Mouse (Mus musculus): ENCODE results near the gene 1700017D01Rik. TPM values are rescaled to one million over a fixed set of nuclear protein-coding genes. Genes with fewer than 3 reads are reported as not detected.
"Not testable (repeated sequence)": the region's sequence is repeated elsewhere in the genome, so short reads cannot be mapped to it uniquely, and the experiment has no call there.

Gene 1700017D01Rik
- not detected for polyA plus RNA-seq (2021)

GRCm38 (mm10) chr19:11130776-11131175 lies at the start of gene 1700017D01Rik:
Gene 1700017D01Rik (minus strand): TSS chr19:11130876.
- in situ Hi-C loops (cut with MboI; ENCODE audit: low pct_unique_long_range_greater_than_20kb); DNase-seq (ENCODE audit: low read depth, low spot score); POLR2A ChIA-PET; CTCF ChIA-PET; ATAC-seq: not testable (repeated sequence)
- H3K27me3 ChIP-seq, result peaks cover 36% of the 10 kb centered on the region

GRCm38 (mm10) chr19:11177464-11177863 lies 46.8 kb upstream of the 1700017D01Rik start:
- DNase-seq (ENCODE audit: low read depth, low spot score) (no peak), ATAC-seq (no peak)
- H3K27me3 ChIP-seq, result peaks cover 12% of the 10 kb centered on the region
- POLR2A ChIA-PET, result no interaction called here
- in situ Hi-C loops (cut with MboI; ENCODE audit: low pct_unique_long_range_greater_than_20kb), result no loop called here
- TF ChIP-seq CTCF (IDR thresholded peaks at IDR 0.05), result no peak
- CTCF ChIA-PET, result no interaction called here

GRCm38 (mm10) chr19:11165172-11165571 lies 34.5 kb upstream of the 1700017D01Rik start, which contains the start of gene 1700025F22Rik:
Gene 1700025F22Rik (minus strand): TSS chr19:11165320.
- TF ChIP-seq CTCF (IDR thresholded peaks at IDR 0.05), result peak; percentile 40
- ChIA-PET CTCF (no interaction called here), POLR2A (no interaction called here)
- ATAC-seq (no peak), DNase-seq (ENCODE audit: low read depth, low spot score) (no peak)
- in situ Hi-C loops (cut with MboI; ENCODE audit: low pct_unique_long_range_greater_than_20kb), result no loop called here
- peaks cover 69% of the 10 kb centered on the region for H3K27me3 ChIP-seq

- H3K27me3 ChIP-seq, result peaks cover 31% of the 10 kb centered on the region
- POLR2A ChIA-PET; DNase-seq (ENCODE audit: low read depth, low spot score); CTCF ChIA-PET; in situ Hi-C loops (cut with MboI; ENCODE audit: low pct_unique_long_range_greater_than_20kb); ATAC-seq: not testable (repeated sequence)
These were observed 27.2 kb upstream of the 1700017D01Rik start for GRCm38 (mm10) chr19:11157890-11158289.

- POLR2A ChIA-PET, result no interaction called here
- CTCF ChIA-PET, result no interaction called here
- H3K27me3 ChIP-seq, result peaks cover 33% of the 10 kb centered on the region
- in situ Hi-C loops (cut with MboI; ENCODE audit: low pct_unique_long_range_greater_than_20kb), result no loop called here
- TF ChIP-seq CTCF (IDR thresholded peaks at IDR 0.05), result no peak
- DNase-seq (ENCODE audit: low read depth, low spot score), result no peak
- no peak for ATAC-seq
These were observed 4.7 kb upstream of the 1700017D01Rik start for GRCm38 (mm10) chr19:11135336-11135735.

GRCm38 (mm10) chr19:11134852-11135251 lies 4.2 kb upstream of the 1700017D01Rik start:
- DNase-seq (ENCODE audit: low read depth, low spot score) (no peak), ATAC-seq (no peak)
- TF ChIP-seq CTCF (IDR thresholded peaks at IDR 0.05), result no peak
- ChIA-PET POLR2A (no interaction called here), CTCF (no interaction called here)
- peaks cover 29% of the 10 kb centered on the region for H3K27me3 ChIP-seq
- in situ Hi-C loops (cut with MboI; ENCODE audit: low pct_unique_long_range_greater_than_20kb), result no loop called here

- ChIA-PET CTCF (interaction anchor here (1.4 kb wide), 1 partner anchor 11 kb away, joined by 4 read pairs; no protein-coding TSS in a partner anchor), POLR2A (no interaction called here)
- peaks cover 40% of the 10 kb centered on the region for H3K27me3 ChIP-seq
- in situ Hi-C loops (cut with MboI; ENCODE audit: low pct_unique_long_range_greater_than_20kb), result no loop called here
- TF ChIP-seq CTCF (IDR thresholded peaks at IDR 0.05), result no peak
- ATAC-seq, result no peak
- DNase-seq (ENCODE audit: low read depth, low spot score), result no peak
These were observed 974 bp downstream of the 1700017D01Rik start for GRCm38 (mm10) chr19:11129702-11130101.

- DNase-seq (ENCODE audit: low read depth, low spot score); in situ Hi-C loops (cut with MboI; ENCODE audit: low pct_unique_long_range_greater_than_20kb); POLR2A ChIA-PET; CTCF ChIA-PET: not testable (repeated sequence)
- peaks cover 28% of the 10 kb centered on the region for H3K27me3 ChIP-seq
- peak; percentile 21 for ATAC-seq
These were observed 9.7 kb downstream of the 1700017D01Rik start for GRCm38 (mm10) chr19:11121016-11121420.

- in situ Hi-C loops (cut with MboI; ENCODE audit: low pct_unique_long_range_greater_than_20kb), result no loop called here
- POLR2A ChIA-PET, result no interaction called here
These were observed 11.3 kb downstream of the 1700017D01Rik start for GRCm38 (mm10) chr19:11119338-11119737.

GRCm38 (mm10) chr19:11107746-11108145 lies 22.9 kb downstream of the 1700017D01Rik start:
- no peak for TF ChIP-seq CTCF (IDR thresholded peaks at IDR 0.05)
- no peak for DNase-seq (ENCODE audit: low read depth, low spot score)
- CTCF ChIA-PET, result interaction anchor here (1.0 kb wide), 1 partner anchor 9 kb away, joined by 3 read pairs; no protein-coding TSS in a partner anchor

More at GRCm38 (mm10) chr19:11119338-11119737, 11.3 kb downstream of the 1700017D01Rik start:
- ATAC-seq, result no peak
- DNase-seq (ENCODE audit: low read depth, low spot score), result no peak
- TF ChIP-seq CTCF (IDR thresholded peaks at IDR 0.05), result no peak
- H3K27me3 ChIP-seq, result peaks cover 21% of the 10 kb centered on the region
- CTCF ChIA-PET, result no interaction called here

GRCm38 (mm10) chr19:11101880-11102279 lies 28.8 kb downstream of the 1700017D01Rik start:
- DNase-seq (ENCODE audit: low read depth, low spot score) (no peak), ATAC-seq (no peak)
- CTCF ChIA-PET, result interaction anchor here (0.8 kb wide), 1 partner anchor 41 kb away, joined by 3 read pairs; no protein-coding TSS in a partner anchor
- no peak for TF ChIP-seq CTCF (IDR thresholded peaks at IDR 0.05)
- POLR2A ChIA-PET, result no interaction called here
- in situ Hi-C loops (cut with MboI; ENCODE audit: low pct_unique_long_range_greater_than_20kb), result no loop called here
- peaks cover 54% of the 10 kb centered on the region for H3K27me3 ChIP-seq

More at GRCm38 (mm10) chr19:11107746-11108145, 22.9 kb downstream of the 1700017D01Rik start:
- in situ Hi-C loops (cut with MboI; ENCODE audit: low pct_unique_long_range_greater_than_20kb), result no loop called here
- POLR2A ChIA-PET, result no interaction called here
- H3K27me3 ChIP-seq, result peaks cover 41% of the 10 kb centered on the region
- ATAC-seq, result no peak

- in situ Hi-C loops (cut with MboI; ENCODE audit: low pct_unique_long_range_greater_than_20kb), result no loop called here
- peaks cover 52% of the 10 kb centered on the region for H3K27me3 ChIP-seq
- ATAC-seq, result no peak
- CTCF ChIA-PET, result no interaction called here
- no peak for DNase-seq (ENCODE audit: low read depth, low spot score)
- POLR2A ChIA-PET, result no interaction called here
- TF ChIP-seq CTCF (IDR thresholded peaks at IDR 0.05), result no peak
These were observed 32.3 kb downstream of the 1700017D01Rik start for GRCm38 (mm10) chr19:11098401-11098800.

- peaks cover 19% of the 10 kb centered on the region for H3K27me3 ChIP-seq
- CTCF ChIA-PET; in situ Hi-C loops (cut with MboI; ENCODE audit: low pct_unique_long_range_greater_than_20kb); DNase-seq (ENCODE audit: low read depth, low spot score); POLR2A ChIA-PET; ATAC-seq: not testable (repeated sequence)
These were observed 38.5 kb downstream of the 1700017D01Rik start for GRCm38 (mm10) chr19:11092131-11092530.
